15 mouse cellular contexts compared by ENCODE assay signal in genomic region chr12:83113971-83114370, GRCm38 (mm10).
A peak's percentile ranks its signal among the peaks of the same experiment; 100 is the strongest.
DNase-seq lines count a peak whose midpoint lies in the region; ATAC-seq and TF ChIP-seq lines count a peak whose summit lies in the region.
"Had no signal": no experiment of that assay in that cellular context is flagged by ENCODE, and none has a peak within 500 bp of the region (broad histone marks: within the 10 kb centered on the region; RNA-seq: fewer than 3 reads in every experiment).

No protein-coding gene starts in this region.

- 0 out of 2 replicates have a peak overlapping the region, but pooled peaks have one; percentile 12 for H3K27ac ChIP-seq in hindbrain, embryonic 14.5 days
- H3K27ac ChIP-seq in hindbrain, embryonic 11.5 days (ENCODE audit: low read depth, low read length): no peak overlapping the region
- peak overlapping the region; percentile 77 for H3K27ac ChIP-seq in liver, embryonic 16.5 days (ENCODE audit: low read length)
- H3K27ac ChIP-seq in left cerebral cortex, adult 2 months: no peak overlapping the region
- H3K27ac ChIP-seq: embryonic facial prominence, embryonic 13.5 days; heart, embryonic 13.5 days; hindbrain, postnatal 0 days; limb, embryonic 10.5 days; midbrain, embryonic 15.5 days; neural tube, embryonic 15.5 days had no signal

- TF ChIP-seq CTCF in left cerebral cortex, adult 2 months (IDR thresholded peaks at IDR 0.05): no peak

- WGBS in hindbrain, embryonic 14.5 days: 63% methylated on average over 3 of the region's 3 CpGs
- WGBS in hindbrain, embryonic 11.5 days: 74% methylated on average over 3 of the region's 3 CpGs
- 63% methylated on average over 3 of the region's 3 CpGs for WGBS in liver, embryonic 16.5 days (ENCODE audit: insufficient replicate concordance)

- ATAC-seq in hindbrain, embryonic 14.5 days (ENCODE audit: low FRiP score): no peak
- ATAC-seq in hindbrain, embryonic 11.5 days (ENCODE audit: low FRiP score): no peak
- ATAC-seq in liver, embryonic 16.5 days (ENCODE audit: low read depth): no peak

- DNase-seq in hindbrain, embryonic 14.5 days (ENCODE audit: low spot score): no peak
- DNase-seq in hindbrain, embryonic 11.5 days (ENCODE audit: low spot score): no peak
- peak; percentile 31 to 48 for DNase-seq in spleen, postnatal 10 days (ENCODE audit: low spot score in 2 of 2)
- DNase-seq in spleen, postnatal 4 days (ENCODE audit: low spot score in 2 of 2): no peak
- DNase-seq in cerebellum, postnatal 14 days: peak; percentile 67 to 73
- DNase-seq in thymus, postnatal 0 days (ENCODE audit: low spot score): no peak
- no peak for DNase-seq in left cerebral cortex, adult 2 months (ENCODE audit: extremely low spot score in 1 of 2, low spot score in 2 of 2)

- H3K9me3 ChIP-seq in hindbrain, embryonic 14.5 days (ENCODE audit: control insufficient read depth, low read length): no peaks in the 10 kb centered on the region
- no peaks in the 10 kb centered on the region for H3K9me3 ChIP-seq in hindbrain, embryonic 11.5 days (ENCODE audit: control insufficient read depth, low read length)
- no peaks in the 10 kb centered on the region for H3K9me3 ChIP-seq in liver, embryonic 16.5 days (replicated peaks; ENCODE audit: control insufficient read depth, low read length)
- H3K9me3 ChIP-seq: embryonic facial prominence, embryonic 13.5 days; heart, embryonic 13.5 days; limb, embryonic 10.5 days; midbrain, embryonic 15.5 days; neural tube, embryonic 15.5 days had no signal

- no peak overlapping the region for H3K4me3 ChIP-seq in hindbrain, embryonic 14.5 days (replicated peaks; ENCODE audit: low read length)
- H3K4me3 ChIP-seq in hindbrain, embryonic 11.5 days (ENCODE audit: low read depth, low read length): no peak overlapping the region
- no peak overlapping the region for H3K4me3 ChIP-seq in liver, embryonic 16.5 days (ENCODE audit: low read depth, low read length)
- H3K4me3 ChIP-seq in left cerebral cortex, adult 2 months: no peak overlapping the region
- H3K4me3 ChIP-seq: embryonic facial prominence, embryonic 13.5 days; heart, embryonic 13.5 days; limb, embryonic 10.5 days; midbrain, embryonic 15.5 days; myocyte; neural tube, embryonic 15.5 days had no signal

- intact Hi-C loops in left cerebral cortex, adult 2 months (cut with DNase I): loop anchor here (1.0 kb wide), 1 partner anchor 388 kb away; no protein-coding TSS in a partner anchor

- H3K4me1 ChIP-seq in hindbrain, embryonic 14.5 days (replicated peaks; ENCODE audit: control insufficient read depth, insufficient read depth, low read length): peaks cover 33% of the 10 kb centered on the region
- no peaks in the 10 kb centered on the region for H3K4me1 ChIP-seq in hindbrain, embryonic 11.5 days (replicated peaks; ENCODE audit: control insufficient read depth, insufficient read depth, low read length)
- H3K4me1 ChIP-seq in liver, embryonic 16.5 days (ENCODE audit: control insufficient read depth, low read depth, low read length): peaks cover 26% of the 10 kb centered on the region
- H3K4me1 ChIP-seq: embryonic facial prominence, embryonic 13.5 days had no signal

- H3K4me2 ChIP-seq in hindbrain, embryonic 14.5 days (replicated peaks): no peak overlapping the region
- no peak overlapping the region for H3K4me2 ChIP-seq in hindbrain, embryonic 11.5 days (replicated peaks; ENCODE audit: low read depth, low read length)
- no peak overlapping the region for H3K4me2 ChIP-seq in liver, embryonic 16.5 days (ENCODE audit: low read depth, low read length)
- H3K4me2 ChIP-seq: embryonic facial prominence, embryonic 13.5 days; heart, embryonic 13.5 days; midbrain, embryonic 15.5 days; neural tube, embryonic 15.5 days had no signal

- no peaks in the 10 kb centered on the region for H3K36me3 ChIP-seq in hindbrain, embryonic 14.5 days (replicated peaks; ENCODE audit: control insufficient read depth, insufficient read depth)
- no peaks in the 10 kb centered on the region for H3K36me3 ChIP-seq in hindbrain, embryonic 11.5 days (ENCODE audit: control insufficient read depth, insufficient read depth, low read length)
- H3K36me3 ChIP-seq in liver, embryonic 16.5 days (ENCODE audit: control insufficient read depth, insufficient read depth): no peaks in the 10 kb centered on the region
- H3K36me3 ChIP-seq: embryonic facial prominence, embryonic 13.5 days; heart, embryonic 13.5 days; limb, embryonic 10.5 days; midbrain, embryonic 15.5 days; neural tube, embryonic 15.5 days had no signal

- no peak overlapping the region for H3K9ac ChIP-seq in hindbrain, embryonic 14.5 days
- H3K9ac ChIP-seq in hindbrain, embryonic 11.5 days (ENCODE audit: low read depth, low read length): no peak overlapping the region
- H3K9ac ChIP-seq in liver, embryonic 16.5 days (ENCODE audit: low read depth, low read length): no peak overlapping the region
- H3K9ac ChIP-seq: embryonic facial prominence, embryonic 13.5 days; heart, embryonic 13.5 days; midbrain, embryonic 15.5 days; neural tube, embryonic 15.5 days had no signal

- H3K27me3 ChIP-seq in hindbrain, embryonic 14.5 days (ENCODE audit: control insufficient read depth, insufficient read depth, low read length): no peaks in the 10 kb centered on the region
- H3K27me3 ChIP-seq in hindbrain, embryonic 11.5 days (ENCODE audit: control insufficient read depth, insufficient read depth, low read length): no peaks in the 10 kb centered on the region
- no peaks in the 10 kb centered on the region for H3K27me3 ChIP-seq in liver, embryonic 16.5 days (ENCODE audit: control insufficient read depth, insufficient read depth, low read depth, low read length)
- H3K27me3 ChIP-seq: heart, embryonic 13.5 days; midbrain, embryonic 15.5 days; neural tube, embryonic 15.5 days had no signal

Comparison
In these comparisons a context has a peak if more than half of its experiments do, and no peak if none do; other contexts are left out.
1. DNase-seq: peak in spleen, postnatal 10 days (2 of 2) and cerebellum, postnatal 14 days (2 of 2); none in hindbrain, embryonic 14.5 days (single experiment), hindbrain, embryonic 11.5 days (single experiment), spleen, postnatal 4 days (0 of 2), thymus, postnatal 0 days (single experiment) and left cerebral cortex, adult 2 months (0 of 2).
2. H3K27ac ChIP-seq: peak in hindbrain, embryonic 14.5 days (single experiment) and liver, embryonic 16.5 days (single experiment); none in hindbrain, embryonic 11.5 days (single experiment) and left cerebral cortex, adult 2 months (single experiment).